Mouse (Mus musculus) heart, postnatal 36 days (tissue): ENCODE results near the gene Rgp1. TPM values are rescaled to one million over a fixed set of nuclear protein-coding genes. Genes with fewer than 3 reads are reported as not detected.

Source experiments
- DNase-seq, 2 experiments: peaks; one replicate each; pipeline ENCODE4 v3.0.0; 2021 to 2022
- intact Hi-C: fragments of 180-260 bp; cut with DNase I; formaldehyde crosslinking; loops from one replicate; pipeline ENCODE4 v1.15.1; 2025
- total RNA-seq, 2 experiments: library from RNA; stranded (reverse); gene quantifications; 2 replicates each; pipeline ENCODE4 v1.2.3; 2021

Rgp1 gene
- total RNA-seq, 2 experiments from 2014 or later: 30.7 to 36.1 TPM

DNA sequence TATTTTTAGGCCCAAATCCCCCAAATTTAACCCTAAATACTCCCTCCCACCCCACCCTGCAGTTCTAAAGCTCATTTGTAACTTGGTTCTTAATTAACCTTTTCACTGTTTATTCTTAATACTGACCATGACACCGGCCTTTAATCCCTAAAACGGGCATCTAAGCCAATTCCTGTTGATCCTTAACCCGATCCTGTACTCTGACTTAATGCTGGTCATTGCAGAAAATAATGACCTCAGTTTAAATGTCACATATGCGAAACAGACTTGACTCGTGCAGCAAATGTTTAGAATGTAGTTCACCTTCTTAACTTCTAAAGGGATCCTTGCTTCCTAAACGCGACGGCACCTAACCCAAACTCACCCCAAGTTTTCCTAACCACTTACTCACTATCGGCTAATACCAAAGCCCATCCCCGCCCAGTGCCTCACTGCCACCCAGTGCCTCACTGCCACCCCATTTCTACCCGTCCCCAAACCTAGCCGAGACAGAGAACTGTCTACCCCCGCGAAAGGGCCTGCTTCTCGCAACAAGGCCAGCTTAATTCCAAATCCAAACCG is 17.0 kb upstream of the Rgp1 start:
- intact Hi-C loops: loop anchor here (2.0 to 5.0 kb wide), 4 partner anchors 31 to 515 kb away; partner anchors contain the start of genes Ccdc107, Fam214b and Tesk1
- no peak for DNase-seq

GRCm38 (mm10) chr4:43561997-43562768 is 16.3 kb upstream of the Rgp1 start, which contains the start of the genes Creb3 and Tln1:
Creb3 (plus strand) TSS chr4:43562332.
Tln1 (minus strand) TSS chr4:43562691.
- intact Hi-C loops: loop anchor here (1.0 to 5.0 kb wide), 5 partner anchors 16 to 515 kb away; partner anchors contain the start of genes Ccdc107, Fam214b, Gba2 and Rgp1
- peak; percentile 91 to 95 for DNase-seq

DNA sequence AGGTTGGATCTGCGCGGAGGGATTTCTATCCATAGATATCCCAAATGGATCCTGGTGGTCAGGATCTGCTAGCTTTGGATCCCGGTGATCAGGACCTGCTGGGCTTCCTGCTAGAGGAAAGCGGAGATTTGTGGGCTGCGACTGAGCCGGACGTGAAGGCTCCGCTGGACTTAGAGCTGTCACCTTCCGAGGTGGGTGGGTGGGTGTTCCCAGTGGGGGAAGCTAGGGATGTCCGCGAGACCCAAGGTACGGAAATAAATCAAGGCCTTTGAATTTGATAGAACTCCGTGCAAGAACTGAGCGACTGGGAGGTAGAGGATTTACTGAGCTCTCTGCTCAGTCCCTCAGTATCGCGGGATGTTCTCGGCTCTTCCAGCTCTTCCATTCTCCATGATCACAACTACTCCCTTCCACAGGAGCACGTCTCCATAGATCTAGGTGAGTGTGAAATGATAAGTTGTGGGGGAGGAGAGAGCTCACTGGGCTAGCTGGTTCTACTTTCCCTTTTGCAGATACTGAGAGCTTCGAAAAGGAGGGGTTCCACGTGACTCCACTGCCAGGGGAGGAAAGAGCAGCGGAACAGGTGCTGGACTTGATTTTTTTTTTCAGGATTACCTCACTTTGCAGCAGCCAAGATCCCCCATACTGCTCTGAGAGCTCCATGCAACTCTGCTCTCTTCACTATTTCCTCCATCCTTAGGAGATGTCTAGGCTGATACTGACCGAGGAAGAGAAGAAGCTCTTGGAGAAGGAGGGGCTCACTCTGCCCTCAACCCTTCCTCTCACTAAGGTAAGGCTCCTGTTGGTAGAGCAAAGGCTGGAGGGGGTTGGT is 15.5 kb upstream of the Rgp1 start:
- intact Hi-C loops: loop anchor here (1.0 to 5.0 kb wide), 2 partner anchors 15 to 121 kb away; partner anchors contain the start of genes Gba2, Rgp1 and Tesk1
- no peak for DNase-seq

DNA sequence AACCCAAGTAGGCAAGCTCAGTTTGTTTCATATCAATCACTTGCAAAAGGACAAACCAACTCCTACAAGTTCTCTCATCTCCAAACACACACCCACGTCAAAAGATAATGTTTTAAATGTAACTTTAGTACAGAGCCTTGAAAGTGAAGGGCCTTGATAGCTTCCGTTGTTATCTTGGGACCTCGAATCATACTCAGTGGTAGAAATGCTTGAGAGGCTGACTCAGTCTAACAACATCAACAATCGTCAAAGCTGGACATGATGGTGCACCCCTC is 15.0 kb upstream of the Rgp1 start:
- no peak for DNase-seq
- intact Hi-C loops: loop anchor here (5.0 kb wide), 1 partner anchor 121 kb away; the partner anchor contains the start of gene Tesk1

DNA sequence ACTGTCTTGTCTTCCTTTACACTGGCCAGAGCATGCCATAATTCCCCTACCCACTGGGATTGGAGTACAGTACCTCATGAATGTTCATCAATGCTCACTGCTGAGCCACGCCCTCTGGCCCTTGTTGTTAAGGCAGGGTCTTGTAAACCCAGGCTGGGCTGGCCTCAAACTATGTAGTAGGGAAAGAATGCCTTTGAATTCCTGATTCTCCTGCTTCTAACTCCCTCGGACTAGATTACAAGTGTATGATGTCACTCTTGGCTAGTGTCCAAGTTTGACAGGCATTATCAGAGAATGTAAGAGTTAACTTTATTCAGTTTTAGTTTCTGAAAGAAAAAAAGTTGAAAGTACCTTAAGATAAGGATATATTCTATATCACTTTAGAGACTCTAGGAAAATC is 14.3 kb upstream of the Rgp1 start:
- no peak for DNase-seq
- intact Hi-C loops: loop anchor here (5.0 kb wide), 1 partner anchor 122 kb away; the partner anchor contains the start of gene Tesk1

GRCm38 (mm10) chr4:43567140-43567539 is 11.4 kb upstream of the Rgp1 start:
- intact Hi-C loops: no loop called here
- DNase-seq: no peak

DNA sequence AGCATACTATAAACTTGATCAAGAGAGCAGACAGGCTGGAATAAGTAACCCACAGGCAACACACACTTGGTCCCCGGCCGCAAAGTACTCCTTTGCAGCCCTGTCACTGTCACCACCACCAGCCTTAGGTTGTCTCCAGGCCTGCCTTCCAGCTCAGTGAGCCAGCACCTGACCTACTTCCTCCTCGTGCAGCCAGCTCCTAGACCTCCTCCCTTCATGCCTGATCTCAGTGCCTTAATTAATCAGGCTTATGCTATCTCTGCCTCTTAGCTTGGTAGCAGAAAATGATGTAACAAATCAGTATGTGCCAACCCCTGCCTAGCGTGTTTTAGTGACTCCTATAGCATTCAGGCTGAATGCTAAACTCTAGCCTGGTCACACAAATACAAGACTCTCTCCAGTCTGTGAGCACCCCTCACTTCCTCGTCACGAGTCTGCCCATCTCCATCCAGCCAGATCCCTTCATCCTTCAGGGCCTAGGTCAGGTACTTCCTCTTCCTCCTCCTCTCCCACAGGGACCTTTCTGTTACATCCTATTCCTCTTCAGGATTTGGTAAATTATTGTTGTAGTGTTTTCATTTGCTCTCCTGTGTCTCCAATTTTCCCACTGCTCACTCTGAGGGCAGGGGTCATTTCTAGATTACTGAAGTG is 7.0 kb upstream of the Rgp1 start:
- DNase-seq: no peak
- intact Hi-C loops: no loop called here

- intact Hi-C loops: no loop called here
- DNase-seq: no peak
These were observed 5.0 kb upstream of the Rgp1 start for GRCm38 (mm10) chr4:43573561-43573960.

- DNase-seq: no peak
- intact Hi-C loops: loop anchor here (5.0 kb wide), 1 partner anchor 92 kb away; the partner anchor contains the start of genes Fam221b and Tmem8b
These were observed 3.2 kb upstream of the Rgp1 start for GRCm38 (mm10) chr4:43575356-43575755.

GRCm38 (mm10) chr4:43577237-43577881 is 1.2 kb upstream of the Rgp1 start:
- no peak for DNase-seq
- intact Hi-C loops: loop anchor here (5.0 kb wide), 1 partner anchor 90 kb away; the partner anchor contains the start of genes Fam221b and Tmem8b

- no peak for DNase-seq
- intact Hi-C loops: loop anchor here (5.0 kb wide), 1 partner anchor 88 kb away; the partner anchor contains the start of genes Fam221b and Tmem8b
These were observed 741 bp downstream of the Rgp1 start for GRCm38 (mm10) chr4:43579256-43579655.

DNA sequence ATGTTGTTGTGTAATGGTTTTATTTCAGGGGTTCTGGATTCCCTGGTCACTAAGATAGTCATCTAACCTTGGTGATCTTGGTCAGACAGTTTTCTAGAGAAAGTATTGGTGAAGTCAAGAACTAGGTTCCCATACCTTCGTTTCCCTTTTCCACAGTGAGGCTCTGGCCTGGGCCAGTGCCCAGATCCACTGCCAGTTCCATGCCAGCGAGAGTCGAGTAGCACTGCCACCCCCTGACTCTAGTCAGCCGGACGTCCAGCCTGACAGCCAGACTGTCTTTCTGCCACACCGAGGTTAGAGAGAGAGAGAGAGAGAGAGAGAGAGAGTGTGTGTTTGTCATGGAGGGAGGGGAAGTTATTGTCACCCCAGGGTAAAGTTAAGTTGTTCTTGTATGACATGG is 1.2 kb downstream of the Rgp1 start:
- DNase-seq: no peak
- intact Hi-C loops: loop anchor here (5.0 kb wide), 3 partner anchors 78 to 148 kb away; partner anchors contain the start of genes Fam221b, Hint2, Hrct1 and Tmem8b

DNA sequence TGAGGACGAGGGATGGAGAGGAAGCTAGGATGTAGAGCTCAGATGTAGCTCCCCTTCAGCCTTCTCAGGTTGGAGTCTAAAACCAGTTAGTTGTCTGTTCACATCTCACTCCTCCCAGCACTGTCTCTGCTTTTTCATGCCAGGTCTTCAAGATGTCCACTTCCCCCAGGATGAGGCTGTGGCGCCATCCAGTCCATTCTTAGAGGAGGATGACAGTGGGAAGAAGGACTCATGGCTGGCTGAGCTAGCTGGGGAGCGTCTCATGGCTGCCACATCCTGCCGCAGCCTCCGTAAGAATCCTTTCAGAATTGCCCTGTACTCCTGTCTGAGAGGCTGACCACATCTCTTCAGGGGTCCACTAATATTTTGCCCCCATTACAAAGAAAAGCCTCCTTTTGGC is 2.2 kb downstream of the Rgp1 start:
- intact Hi-C loops: loop anchor here (5.0 kb wide), 2 partner anchors 77 to 147 kb away; partner anchors contain the start of genes Hint2 and Hrct1
- no peak for DNase-seq

- intact Hi-C loops: loop anchor here (5.0 kb wide), 2 partner anchors 76 to 146 kb away; partner anchors contain the start of genes Hint2 and Hrct1
- DNase-seq: no peak
These were observed 2.9 kb downstream of the Rgp1 start for GRCm38 (mm10) chr4:43581381-43581780.

GRCm38 (mm10) chr4:43582241-43582640 is 3.7 kb downstream of the Rgp1 start:
- no peak for DNase-seq
- intact Hi-C loops: loop anchor here (5.0 kb wide), 2 partner anchors 75 to 145 kb away; partner anchors contain the start of genes Hint2 and Hrct1

DNA sequence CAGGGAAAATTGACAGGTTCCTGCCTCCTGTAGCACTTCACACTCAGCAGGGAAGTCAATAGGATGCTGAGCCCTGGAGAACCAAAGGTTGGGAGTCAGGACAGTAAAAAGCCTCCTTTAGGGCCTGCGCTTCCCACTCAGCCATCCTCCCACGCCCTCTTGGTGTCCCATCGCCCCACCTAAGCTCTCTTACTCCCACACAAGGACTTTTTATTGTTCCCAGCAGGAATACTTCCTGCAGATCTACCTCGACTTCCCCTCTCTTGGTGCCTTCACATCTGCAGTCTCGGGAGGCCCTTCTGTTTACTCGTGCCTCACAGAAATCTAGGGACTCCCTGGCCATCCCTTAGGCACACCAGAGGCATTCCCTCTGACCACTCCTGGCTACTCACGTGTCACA is 4.9 kb downstream of the Rgp1 start:
- DNase-seq: no peak
- intact Hi-C loops: loop anchor here (5.0 kb wide), 2 partner anchors 74 to 144 kb away; partner anchors contain the start of genes Hint2 and Hrct1

GRCm38 (mm10) chr4:43584444-43585416 is 6.2 kb downstream of the Rgp1 start, which contains the start of gene Msmp:
Msmp (minus strand) TSS chr4:43584494.
- intact Hi-C loops: loop anchor here (5.0 kb wide), 2 partner anchors 73 to 143 kb away; partner anchors contain the start of genes Hint2 and Hrct1
- peak in 1 of 2 experiments; percentile 45 for DNase-seq

DNA sequence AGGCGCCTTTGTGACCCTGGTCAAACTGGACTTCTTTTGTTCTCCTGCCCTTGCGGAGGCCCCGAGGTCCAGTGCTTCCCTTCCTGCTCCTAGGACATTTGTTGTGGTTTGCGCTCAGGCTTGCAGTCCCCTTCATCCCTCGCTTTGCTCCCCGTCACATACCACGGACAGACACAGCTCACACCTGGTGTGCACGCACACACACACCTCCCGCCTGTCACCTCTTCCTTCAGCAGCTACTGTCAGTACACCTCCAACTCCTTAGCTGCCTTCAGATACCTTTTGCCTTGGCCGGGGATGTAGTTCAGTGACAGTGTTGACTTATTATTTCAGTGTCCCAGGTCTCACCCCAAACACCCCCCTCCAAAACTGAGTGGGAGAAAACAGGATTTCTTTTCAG is 7.2 kb downstream of the Rgp1 start:
- intact Hi-C loops: no loop called here
- DNase-seq: no peak
